Mouse (Mus musculus) left cerebral cortex, postnatal 25 days (tissue): ENCODE results near the gene Arl8a. TPM values are rescaled to one million over a fixed set of nuclear protein-coding genes. Genes with fewer than 3 reads are reported as not detected.
"Not testable (repeated sequence)": the region's sequence is repeated elsewhere in the genome, so short reads cannot be mapped to it uniquely, and the experiment has no call there.

Source experiments
- DNase-seq, 2 experiments: peaks; one replicate each; pipeline ENCODE4 v3.0.0; 2022; ENCODE audit warnings: low spot score in 2 of 2, mixed read lengths in 1 of 2
- intact Hi-C: fragments of 180-260 bp; cut with DNase I; formaldehyde crosslinking; loops from one replicate; pipeline ENCODE4 v1.15.1; 2025
- total RNA-seq, 2 experiments: library from RNA; stranded (reverse); gene quantifications; 2 replicates each; pipeline ENCODE4 v1.2.3; 2021

Gene Arl8a
- total RNA-seq, result 100 to 1,000 TPM; 261 to 278 TPM

- intact Hi-C loops, result no loop called here
- peak; percentile 84 to 90 for DNase-seq
These were observed at the start of gene Arl8a for GRCm38 (mm10) chr1:135146077-135146945. TSS of gene Arl8a (plus strand) at chr1:135146824.

- no peak for DNase-seq
- intact Hi-C loops, result no loop called here
These were observed 49.2 kb upstream of the Arl8a start for GRCm38 (mm10) chr1:135097441-135097840.

GRCm38 (mm10) chr1:135098441-135098840, 48.2 kb upstream of the Arl8a start:
- no peak for DNase-seq
- intact Hi-C loops, result no loop called here

GRCm38 (mm10) chr1:135100400-135100799, 46.2 kb upstream of the Arl8a start:
- intact Hi-C loops, result no loop called here

GRCm38 (mm10) chr1:135105124-135105523, 41.5 kb upstream of the Arl8a start, which contains the start of gene Lgr6:
TSS of gene Lgr6 (minus strand) at chr1:135105276.
- intact Hi-C loops, result loop anchor here (5.0 kb wide), 1 partner anchor 133 kb away; no protein-coding TSS in a partner anchor
- DNase-seq, result no peak

More at GRCm38 (mm10) chr1:135100400-135100799, 46.2 kb upstream of the Arl8a start:
- no peak for DNase-seq

GRCm38 (mm10) chr1:135105951-135106350, 40.7 kb upstream of the Arl8a start:
- intact Hi-C loops, result loop anchor here (1.0 to 5.0 kb wide), 2 partner anchors 117 to 134 kb away; no protein-coding TSS in a partner anchor

GRCm38 (mm10) chr1:135108611-135109010, 38.0 kb upstream of the Arl8a start:
- intact Hi-C loops, result loop anchor here (5.0 kb wide), 1 partner anchor 136 kb away; no protein-coding TSS in a partner anchor
- DNase-seq, result peak in 1 of 2 experiments; percentile 17

More at GRCm38 (mm10) chr1:135105951-135106350, 40.7 kb upstream of the Arl8a start:
- peak; percentile 57 to 65 for DNase-seq

GRCm38 (mm10) chr1:135110075-135110474, 36.5 kb upstream of the Arl8a start:
- intact Hi-C loops, result loop anchor here (1.0 kb wide), 1 partner anchor 25 kb away; no protein-coding TSS in a partner anchor
- DNase-seq, result peak; percentile 70 to 76

- intact Hi-C loops, DNase-seq: not testable (repeated sequence)
These were observed 35.4 kb upstream of the Arl8a start for GRCm38 (mm10) chr1:135111271-135111670.

- intact Hi-C loops, result no loop called here
- DNase-seq, result peak; percentile 42 to 49
These were observed 34.0 kb upstream of the Arl8a start for GRCm38 (mm10) chr1:135112661-135113060.

- intact Hi-C loops, result no loop called here
- no peak for DNase-seq
These were observed 21.9 kb upstream of the Arl8a start for GRCm38 (mm10) chr1:135124573-135125363.

- intact Hi-C loops, result no loop called here
These were observed 20.6 kb upstream of the Arl8a start for GRCm38 (mm10) chr1:135125990-135126389.

GRCm38 (mm10) chr1:135126443-135127027, 20.1 kb upstream of the Arl8a start:
- DNase-seq, result peak in 1 of 2 experiments; percentile 72
- intact Hi-C loops, result no loop called here

More at GRCm38 (mm10) chr1:135125990-135126389, 20.6 kb upstream of the Arl8a start:
- no peak for DNase-seq

- intact Hi-C loops, result no loop called here
- peak in 1 of 2 experiments; percentile 19 for DNase-seq
These were observed 18.6 kb upstream of the Arl8a start for GRCm38 (mm10) chr1:135128011-135128441.

- intact Hi-C loops, result no loop called here
- no peak for DNase-seq
These were observed 17.6 kb upstream of the Arl8a start for GRCm38 (mm10) chr1:135128986-135129385.

- no peak for DNase-seq
- intact Hi-C loops, result no loop called here
These were observed 17.0 kb upstream of the Arl8a start for GRCm38 (mm10) chr1:135129543-135130183.

GRCm38 (mm10) chr1:135130376-135131018, 16.1 kb upstream of the Arl8a start:
- DNase-seq, result no peak
- intact Hi-C loops, result no loop called here

GRCm38 (mm10) chr1:135131034-135131433, 15.6 kb upstream of the Arl8a start:
- no peak for DNase-seq
- intact Hi-C loops, result no loop called here

- DNase-seq, result no peak
- intact Hi-C loops, result no loop called here
These were observed 15.1 kb upstream of the Arl8a start for GRCm38 (mm10) chr1:135131560-135131959.
